Mouse (Mus musculus) kidney, postnatal 0 days (tissue): Measurements from ENCODE around the gene Hsd3b5. TPM values are rescaled to one million over a fixed set of nuclear protein-coding genes. Genes with fewer than 3 reads are reported as not detected.
"Not testable (repeated sequence)": the region's sequence is repeated elsewhere in the genome, so short reads cannot be mapped to it uniquely, and the experiment has no call there.

Experiments used
- ATAC-seq: fragments of 200-750 bp; cut with Nextera tagmentation; replicated peaks from 2 replicates; pipeline ENCODE4 v1.8.0; 2017; ENCODE audit warnings: low read depth, moderate number of reproducible peaks, moderate TSS enrichment, moderate library complexity; ENCODE audit not compliant: low FRiP score
- DNase-seq: peaks from one replicate; pipeline ENCODE4 v3.0.0-alpha.2; 2016; ENCODE audit warnings: low spot score
- H3K27ac ChIP-seq: fragments of 300-500 bp; sonication (generic); 2 replicates; pipeline ENCODE4 v1.5.1; 2014; ENCODE audit warnings: mild to moderate bottlenecking
- H3K27me3 ChIP-seq: fragments of 300-500 bp; sonication (generic); 2 replicates; pipeline ENCODE4 v1.6.1; 2014; ENCODE audit warnings: low read length, mixed read lengths; ENCODE audit not compliant: insufficient read depth
- H3K36me3 ChIP-seq: fragments of 300-500 bp; sonication (generic); 2 replicates; pipeline ENCODE4 v1.6.1; 2014; ENCODE audit warnings: low read length, mixed read lengths; ENCODE audit not compliant: insufficient read depth
- H3K4me1 ChIP-seq: fragments of 300-500 bp; sonication (generic); replicated peaks from 2 replicates; pipeline ENCODE4 v1.6.1; 2014; ENCODE audit warnings: antibody characterized with exemption, low read length, mixed read lengths; ENCODE audit not compliant: insufficient read depth
- H3K4me2 ChIP-seq: fragments of 300-500 bp; sonication (generic); 2 replicates; pipeline ENCODE4 v1.6.1; 2014; ENCODE audit warnings: mild to moderate bottlenecking, low read length, moderate library complexity, mixed read lengths
- H3K4me3 ChIP-seq: fragments of 300-500 bp; sonication (generic); replicated peaks from 2 replicates; pipeline ENCODE4 v1.5.1; 2014; ENCODE audit warnings: low read depth, low read length
- H3K9ac ChIP-seq: fragments of 300-500 bp; sonication (generic); 2 replicates; pipeline ENCODE4 v1.6.1; 2014; ENCODE audit warnings: low read depth, low read length
- H3K9me3 ChIP-seq: fragments of 300-500 bp; sonication (generic); replicated peaks from 2 replicates; pipeline ENCODE4 v1.6.1; 2016; ENCODE audit warnings: low read length, inconsistent platforms, mixed read lengths
- CTCF ChIP-seq: IDR thresholded peaks from 2 replicates; pipeline ENCODE4 v1.5.1; 2016; ENCODE audit warnings: antibody characterized with exemption, low read depth, mild to moderate bottlenecking, moderate library complexity
- WGBS: fragments of 180-500 bp; shearing (Covaris S2); extraction: QIAGEN DNeasy Blood & Tissue Kit; methylation state at CpG from one replicate; pipeline ENCODE4 v1.1.7; 2014; 5-methylcytosine and 5-hydroxymethylcytosine counted together
- polyA plus RNA-seq: library from polyadenylated mRNA; unstranded; fragments of >200 nt; fragmentation: Nextera tagmentation; extraction: Ambion mirVana; gene quantifications from 2 replicates; pipeline ENCODE4 v1.2.1, GENCODE M21; 2015

The Hsd3b5 gene
- polyA plus RNA-seq = 0.37 and 0.38 TPM in 2 replicates

GRCm38 (mm10) chr3:98630152-98630551 lies at the start of gene Hsd3b5:
Gene Hsd3b5 (minus strand): TSS chr3:98630252.
- H3K27ac ChIP-seq = no peak within 1 kb of the TSS
- no peak within 1 kb of the TSS for H3K4me2 ChIP-seq
- H3K4me1 ChIP-seq = no peaks in the 10 kb centered on the region
- no peaks in the 10 kb centered on the region for H3K36me3 ChIP-seq
- no peak within 1 kb of the TSS for H3K4me3 ChIP-seq
- no peak for TF ChIP-seq CTCF
- DNase-seq (no peak), ATAC-seq (no peak)
- H3K9me3 ChIP-seq = no peaks in the 10 kb centered on the region
- H3K9ac ChIP-seq = no peak within 1 kb of the TSS
- no peaks in the 10 kb centered on the region for H3K27me3 ChIP-seq

DNA sequence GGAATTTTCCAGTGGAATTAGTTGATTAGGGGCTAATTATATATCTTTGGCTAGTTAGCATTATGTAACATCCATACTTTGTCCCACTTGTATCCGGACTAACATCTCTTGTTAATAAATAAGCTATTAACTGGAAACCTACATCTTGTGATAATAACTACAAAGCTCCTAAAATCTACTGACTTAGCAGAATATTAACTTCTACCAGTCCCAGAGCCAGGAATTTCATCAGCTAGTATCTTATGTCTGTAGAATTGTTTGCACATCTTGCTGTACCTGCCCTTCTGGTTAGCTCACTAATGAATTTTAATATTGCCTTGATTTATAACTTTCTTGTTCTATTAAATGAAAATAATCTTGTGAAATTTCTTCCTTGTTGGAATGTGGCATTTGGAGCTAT lies 5.1 kb upstream of the Hsd3b5 start:
- Histone ChIP-seq H3K4me3 (no peak overlapping the region), H3K4me2 (no peak overlapping the region), H3K9ac (no peak overlapping the region), H3K9me3 (no peaks in the 10 kb centered on the region), H3K36me3 (no peaks in the 10 kb centered on the region), H3K4me1 (no peaks in the 10 kb centered on the region), H3K27ac (no peak overlapping the region), H3K27me3 (no peaks in the 10 kb centered on the region)
- no peak for TF ChIP-seq CTCF
- no peak for DNase-seq
- no peak for ATAC-seq
- 57% methylated on average over 1 of the region's 1 CpGs for WGBS

DNA sequence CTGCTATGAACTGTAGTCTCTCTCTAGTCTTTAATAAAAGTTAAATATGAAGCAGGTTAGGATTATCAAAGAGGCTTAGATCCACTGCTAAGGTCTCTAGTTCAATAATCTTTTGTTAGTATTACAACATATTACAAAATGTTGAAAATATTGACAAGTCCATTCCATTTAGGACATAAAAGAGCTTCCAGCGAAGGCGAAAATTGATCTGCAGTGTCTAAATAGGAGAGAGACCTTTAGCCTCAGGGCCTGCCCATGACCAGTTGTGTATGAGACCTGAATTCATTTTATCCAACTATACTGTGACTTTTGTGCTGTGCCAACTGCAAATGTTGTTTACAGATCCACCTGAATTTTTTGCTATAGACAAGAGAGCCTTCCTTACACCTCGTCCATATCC lies 419 bp downstream of the Hsd3b5 start:
- Histone ChIP-seq H3K4me1 (no peaks in the 10 kb centered on the region), H3K4me2 (no peak overlapping the region), H3K9me3 (no peaks in the 10 kb centered on the region), H3K27ac (no peak overlapping the region), H3K4me3 (no peak overlapping the region), H3K9ac (no peak overlapping the region), H3K27me3 (no peaks in the 10 kb centered on the region), H3K36me3 (no peaks in the 10 kb centered on the region)
- DNase-seq = no peak
- TF ChIP-seq CTCF = no peak
- ATAC-seq = no peak
- 83% methylated on average over 3 of the region's 3 CpGs for WGBS

DNA sequence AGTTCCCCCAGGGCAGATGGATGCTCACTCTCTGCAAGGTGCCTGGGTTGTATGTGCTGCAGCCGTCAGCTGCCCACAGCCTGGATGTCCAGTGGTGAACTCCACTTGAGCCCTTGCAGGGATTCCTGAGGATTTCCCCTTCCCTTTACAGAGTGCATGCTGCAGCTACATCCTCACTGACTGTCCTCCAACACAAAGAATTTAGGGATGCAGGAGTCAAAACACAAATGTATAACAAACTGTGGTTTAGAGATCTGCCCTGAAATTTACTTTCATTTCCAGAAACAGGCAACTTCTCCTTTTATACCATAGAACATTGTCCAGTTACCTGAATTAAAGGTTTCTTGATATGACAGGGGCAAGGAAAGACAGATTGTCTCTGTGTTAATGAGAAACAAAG lies 13.3 kb downstream of the Hsd3b5 start:
- not testable (repeated sequence) for H3K27me3 ChIP-seq, H3K36me3 ChIP-seq, H3K9ac ChIP-seq, ATAC-seq, DNase-seq, H3K9me3 ChIP-seq, H3K4me3 ChIP-seq, H3K4me2 ChIP-seq, H3K4me1 ChIP-seq, H3K27ac ChIP-seq
- WGBS = 67% methylated on average over 1 of the region's 1 CpGs

DNA sequence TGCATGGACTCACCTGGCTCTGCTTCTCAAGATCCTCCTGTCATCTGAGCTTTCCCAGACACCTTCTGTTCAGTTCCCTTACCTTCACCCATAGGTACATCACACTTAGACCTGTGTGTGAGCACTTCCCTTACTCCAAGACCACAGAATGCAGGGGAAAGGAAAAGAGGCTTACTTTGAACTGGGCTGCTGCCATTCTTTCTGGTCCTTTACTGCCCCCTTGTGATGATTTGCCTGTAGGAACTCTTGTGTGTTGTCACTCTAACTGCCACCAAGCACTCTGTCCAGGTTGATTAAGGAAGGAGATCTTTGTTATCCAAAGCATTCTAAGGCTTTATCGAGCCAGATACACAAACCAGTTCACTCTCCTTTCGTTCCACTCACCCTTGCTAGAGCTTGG lies 13.8 kb downstream of the Hsd3b5 start:
- H3K9ac ChIP-seq, H3K4me2 ChIP-seq, H3K36me3 ChIP-seq, H3K4me3 ChIP-seq, H3K4me1 ChIP-seq, DNase-seq, H3K27me3 ChIP-seq, H3K9me3 ChIP-seq, H3K27ac ChIP-seq: not testable (repeated sequence)
- peak; percentile 55 for TF ChIP-seq CTCF
- 28% methylated on average over 2 of the region's 2 CpGs for WGBS
- 0 out of 2 replicates have a peak, but pooled peaks have one; percentile 22 for ATAC-seq

DNA sequence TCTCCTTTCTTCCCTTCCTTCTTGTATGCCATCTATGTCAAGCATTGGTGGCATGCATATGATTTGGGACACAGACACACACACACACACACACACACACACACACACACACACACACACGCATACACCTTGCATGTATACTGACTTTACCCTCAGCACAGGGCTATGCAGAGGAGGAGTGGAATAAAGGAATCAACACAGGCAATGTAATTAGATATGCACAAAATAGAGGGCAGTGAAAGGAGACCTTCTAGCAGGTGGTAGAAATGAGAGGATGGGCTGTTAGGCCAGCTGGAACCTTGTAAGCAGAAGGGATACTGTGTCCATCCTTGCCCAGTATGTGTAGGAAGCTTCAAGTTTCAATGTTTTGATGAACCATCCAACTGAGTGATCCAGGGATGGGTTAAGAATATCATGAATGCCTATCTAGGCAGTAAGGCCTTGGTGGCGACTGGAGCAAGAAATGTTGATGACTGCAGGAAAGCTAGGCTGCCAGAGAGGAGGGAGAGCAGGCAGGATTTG lies 15.6 kb downstream of the Hsd3b5 start:
- not testable (repeated sequence) for H3K9ac ChIP-seq, H3K27ac ChIP-seq, H3K36me3 ChIP-seq, H3K4me2 ChIP-seq, H3K4me3 ChIP-seq, H3K4me1 ChIP-seq, H3K9me3 ChIP-seq, H3K27me3 ChIP-seq
- WGBS = 47% methylated on average over 2 of the region's 2 CpGs
- DNase-seq (peak; percentile 16), ATAC-seq (peak; percentile 53)

DNA sequence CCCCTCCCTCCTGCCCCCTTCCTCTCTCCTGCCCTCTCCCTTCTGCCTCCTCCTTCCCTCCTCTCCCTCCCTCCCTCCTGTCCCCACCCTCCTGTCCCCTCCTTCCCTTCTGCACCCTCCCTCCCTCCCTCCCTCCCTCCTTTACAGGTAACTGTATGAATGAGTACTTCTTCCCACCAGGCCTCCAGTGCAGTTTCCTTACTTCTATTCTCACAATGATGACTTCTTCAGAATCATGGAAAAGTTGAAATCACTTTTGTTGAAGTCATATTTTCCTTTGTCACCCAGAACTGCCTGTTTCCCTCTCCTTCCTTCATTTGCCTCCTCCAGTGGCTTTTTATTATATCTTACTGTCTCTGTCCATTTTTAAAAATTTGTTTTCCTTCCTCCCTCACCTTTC lies 16.1 kb downstream of the Hsd3b5 start:
- H3K27me3 ChIP-seq = no peaks in the 10 kb centered on the region
- no peak overlapping the region for H3K27ac ChIP-seq
- H3K9ac ChIP-seq = no peak overlapping the region
- no peak for TF ChIP-seq CTCF
- DNase-seq (peak; percentile 34), ATAC-seq (peak; percentile 43)
- H3K4me3 ChIP-seq = no peak overlapping the region
- no peaks in the 10 kb centered on the region for H3K4me1 ChIP-seq
- no peak overlapping the region for H3K4me2 ChIP-seq
- H3K9me3 ChIP-seq = no peaks in the 10 kb centered on the region
- H3K36me3 ChIP-seq = no peaks in the 10 kb centered on the region

- H3K9me3 ChIP-seq, H3K27me3 ChIP-seq, H3K4me2 ChIP-seq, H3K4me3 ChIP-seq, H3K9ac ChIP-seq, H3K4me1 ChIP-seq, H3K27ac ChIP-seq, H3K36me3 ChIP-seq: not testable (repeated sequence)
- peak; percentile 40 for DNase-seq
- ATAC-seq = peak; percentile 63
These were observed 16.5 kb downstream of the Hsd3b5 start for GRCm38 (mm10) chr3:98613540-98613939.
